Mouse (Mus musculus): ENCODE measurements at regions not wholly inside any gene's neighbourhood (a gene's known extent, or its start where the extent isn't known, plus 50 kb on each side); places are given as distances from the start of the nearest gene placed in this dataset.

DNA sequence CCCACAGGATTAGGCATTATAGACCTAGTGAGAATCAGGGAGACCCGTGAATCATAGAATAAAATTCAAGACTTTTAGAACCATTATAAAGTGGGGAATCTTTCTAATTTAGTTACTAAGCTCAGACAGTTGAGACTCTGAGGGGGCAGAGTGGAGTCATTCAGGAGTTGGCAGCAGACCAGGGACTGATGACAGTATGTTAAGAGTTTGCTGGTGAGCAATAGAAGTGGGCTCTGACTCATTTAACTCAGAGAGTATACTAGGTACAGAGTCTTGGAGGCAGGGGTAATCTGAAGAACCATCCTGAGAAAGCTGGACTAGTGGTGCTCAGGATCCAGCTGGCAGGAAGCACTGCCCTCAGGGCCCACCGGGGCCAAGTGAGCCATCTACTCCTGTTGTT lies 184.9 kb upstream of the Npy start:
- in situ Hi-C loops (cut with MboI, MseI) = no loop called here

DNA sequence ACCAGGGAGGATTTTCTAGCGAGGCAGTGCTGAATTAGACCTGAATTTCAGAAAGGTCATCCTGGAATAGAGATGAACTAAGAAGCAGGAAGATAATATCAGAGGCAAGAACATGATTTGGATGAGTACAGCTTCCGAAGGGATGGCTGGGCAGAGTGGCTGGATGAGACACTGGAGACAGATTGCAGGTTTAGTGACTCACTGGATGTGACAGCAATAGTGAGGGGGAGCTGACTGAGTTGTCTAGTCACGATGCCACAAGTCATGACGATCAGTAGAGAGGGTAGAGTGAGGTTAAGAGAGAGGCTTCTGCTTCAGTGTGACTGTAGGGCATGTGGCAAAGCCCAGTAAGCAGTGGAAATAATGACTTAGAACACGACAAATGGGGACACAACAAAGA lies 181.3 kb upstream of the Npy start:
- in situ Hi-C loops (cut with MboI, MseI) = no loop called here

GRCm38 (mm10) chr6:49654541-49655130 lies 167.9 kb upstream of the Npy start:
- in situ Hi-C loops (cut with MboI, MseI) = loop anchor here (25.0 kb wide), 1 partner anchor 367 kb away; no protein-coding TSS in a partner anchor

GRCm38 (mm10) chr6:49655241-49655640 lies 167.3 kb upstream of the Npy start:
- in situ Hi-C loops (cut with MboI, MseI) = loop anchor here (25.0 kb wide), 1 partner anchor 368 kb away; no protein-coding TSS in a partner anchor

- in situ Hi-C loops (cut with MboI, MseI) = loop anchor here (25.0 kb wide), 1 partner anchor 369 kb away; no protein-coding TSS in a partner anchor
Measured at GRCm38 (mm10) chr6:49656359-49657280, 165.9 kb upstream of the Npy start.

- in situ Hi-C loops (cut with MboI, MseI) = loop anchor here (25.0 kb wide), 1 partner anchor 371 kb away; no protein-coding TSS in a partner anchor
Measured at GRCm38 (mm10) chr6:49657988-49658387, 164.5 kb upstream of the Npy start.

GRCm38 (mm10) chr6:49670991-49671390 lies 151.5 kb upstream of the Npy start:
- in situ Hi-C loops (cut with MboI, MseI) = loop anchor here (25.0 kb wide), 1 partner anchor 384 kb away; no protein-coding TSS in a partner anchor

DNA sequence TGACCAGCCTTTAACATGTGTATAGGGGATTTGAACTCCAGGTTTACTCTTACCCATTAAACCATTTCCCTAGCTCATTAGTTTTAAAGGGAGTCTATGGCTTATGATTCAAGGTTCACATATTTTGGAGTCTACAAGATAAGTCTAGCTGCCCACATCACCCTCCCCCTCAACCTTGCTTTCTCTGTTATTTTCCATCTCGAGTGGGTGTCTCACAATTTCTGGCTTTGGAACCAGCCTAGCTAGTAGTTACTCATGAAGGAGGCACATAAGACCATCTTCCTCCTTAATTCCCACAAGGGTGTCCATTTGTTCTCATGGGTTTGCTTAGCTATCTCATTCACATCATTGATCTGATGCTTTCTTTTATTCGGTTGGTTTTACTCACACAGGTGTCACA lies 150.6 kb upstream of the Npy start:
- in situ Hi-C loops (cut with MboI, MseI) = loop anchor here (25.0 kb wide), 1 partner anchor 385 kb away; no protein-coding TSS in a partner anchor

GRCm38 (mm10) chr6:49686776-49687175 lies 135.7 kb upstream of the Npy start:
- in situ Hi-C loops (cut with MboI, MseI) = no loop called here

DNA sequence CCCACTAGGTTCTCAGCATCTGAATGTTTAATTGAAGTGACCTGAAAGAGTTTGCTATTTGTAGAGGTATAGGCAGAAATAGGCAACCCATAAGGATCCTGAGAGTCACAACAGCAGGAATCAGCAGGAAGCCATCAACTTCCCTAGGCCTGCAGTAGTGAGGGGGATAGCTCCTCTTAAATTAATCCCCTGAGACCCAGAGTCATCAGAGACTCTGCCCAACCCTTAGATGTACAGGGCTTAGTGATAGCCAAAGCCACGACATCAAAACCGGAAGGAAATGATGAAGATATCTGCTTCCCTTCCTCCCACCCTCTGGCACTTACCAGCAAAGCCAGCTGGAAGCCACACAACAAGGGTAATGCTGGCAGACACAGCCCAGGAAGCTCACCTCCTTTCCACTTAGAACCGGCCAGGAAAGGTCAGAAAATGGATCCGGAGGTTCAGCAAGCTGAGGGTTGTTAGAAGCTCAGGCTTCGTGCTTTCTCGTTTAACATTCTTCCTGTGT lies 130.4 kb upstream of the Npy start:
- in situ Hi-C loops (cut with MboI, MseI) = no loop called here

GRCm38 (mm10) chr6:49694851-49695250 lies 127.7 kb upstream of the Npy start:
- in situ Hi-C loops (cut with MboI, MseI) = no loop called here

DNA sequence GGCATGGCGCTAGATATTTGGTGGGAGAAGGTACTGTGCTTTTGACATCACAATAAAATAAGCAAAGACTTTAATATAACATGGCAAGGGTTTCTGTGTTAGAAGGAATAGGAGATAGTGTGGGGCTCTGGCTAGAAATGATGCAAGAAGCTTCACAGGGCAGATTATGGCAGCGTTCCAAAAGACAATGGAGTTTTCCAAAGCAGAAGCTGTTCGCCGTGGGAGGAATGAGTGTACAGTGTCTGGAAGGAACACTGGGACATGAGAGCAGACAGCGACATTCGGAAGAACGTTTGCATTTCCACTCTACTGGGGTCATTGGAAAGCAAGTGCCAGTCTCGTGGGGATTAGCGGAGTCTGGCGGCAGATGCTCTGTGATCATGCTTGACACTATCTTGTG lies 125.5 kb upstream of the Npy start:
- in situ Hi-C loops (cut with MboI, MseI) = no loop called here

- in situ Hi-C loops (cut with MboI, MseI) = no loop called here
Measured at GRCm38 (mm10) chr6:49701453-49701852, 121.1 kb upstream of the Npy start.

- in situ Hi-C loops (cut with MboI, MseI) = no loop called here
Measured at GRCm38 (mm10) chr6:49712980-49713379, 109.5 kb upstream of the Npy start.

GRCm38 (mm10) chr6:49716520-49716919 lies 106.0 kb upstream of the Npy start:
- in situ Hi-C loops (cut with MboI, MseI) = no loop called here

DNA sequence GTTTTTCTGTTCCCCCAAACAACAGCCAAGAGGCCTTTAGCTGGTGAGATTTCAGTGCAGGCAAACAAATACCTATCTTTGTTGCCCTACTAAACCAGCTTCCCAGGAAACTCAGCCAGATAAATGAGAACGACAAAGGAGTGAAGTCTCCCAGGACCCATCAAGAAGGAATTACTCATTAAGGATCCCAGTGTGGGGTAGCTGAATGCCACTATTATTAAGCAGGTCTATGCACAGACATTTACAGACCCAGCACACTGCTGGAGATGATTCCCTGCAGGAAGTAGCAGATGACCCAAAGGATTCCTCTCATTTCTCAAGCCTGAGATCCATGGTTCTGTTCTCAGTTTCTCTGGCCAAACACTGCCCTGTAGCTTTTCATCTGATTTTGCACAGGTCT lies 105.6 kb upstream of the Npy start:
- in situ Hi-C loops (cut with MboI, MseI) = no loop called here

GRCm38 (mm10) chr6:49733191-49733590 lies 89.3 kb upstream of the Npy start:
- in situ Hi-C loops (cut with MboI, MseI) = no loop called here

DNA sequence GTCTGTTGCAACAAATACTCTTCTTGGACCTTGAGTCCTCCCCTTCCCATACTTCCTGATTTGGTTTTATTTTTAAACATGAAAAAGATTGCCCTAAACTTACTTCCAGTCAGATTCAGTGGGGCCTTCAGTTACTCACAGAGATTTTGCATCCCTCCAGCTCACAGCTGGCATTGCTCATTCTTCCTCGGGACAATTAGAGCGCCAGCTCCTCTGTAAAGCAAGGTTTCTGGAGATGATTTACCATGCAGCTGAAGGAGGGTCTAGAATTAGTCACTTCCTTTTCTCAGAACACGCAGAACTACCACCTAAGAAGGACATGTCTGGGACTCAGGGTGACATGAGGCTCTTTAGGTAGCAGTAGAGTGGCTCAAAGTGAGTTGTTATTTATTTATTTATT lies 79.4 kb upstream of the Npy start:
- in situ Hi-C loops (cut with MboI, MseI) = no loop called here

DNA sequence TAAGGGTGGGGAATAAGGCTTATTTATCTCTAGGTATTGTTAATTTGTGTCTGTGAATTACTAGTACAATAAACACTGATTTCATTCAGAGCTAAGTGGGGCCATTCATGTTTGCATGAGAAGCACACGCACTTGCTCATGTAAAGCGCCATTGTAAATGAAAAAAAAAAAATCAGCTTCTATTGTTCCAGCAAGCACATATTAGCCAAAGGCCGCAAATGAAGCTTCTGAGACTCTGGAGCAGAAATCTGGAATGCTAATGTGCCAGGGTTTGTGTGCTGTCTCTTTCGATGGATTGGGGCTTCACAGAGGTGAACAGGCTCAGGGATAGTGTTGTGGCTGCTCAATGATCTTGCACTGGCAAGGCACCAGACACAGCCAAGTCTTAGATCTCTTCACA lies 77.2 kb upstream of the Npy start:
- in situ Hi-C loops (cut with MboI, MseI) = no loop called here

- in situ Hi-C loops (cut with MboI, MseI) = no loop called here
Measured at GRCm38 (mm10) chr6:49750544-49750943, 72.0 kb upstream of the Npy start.

DNA sequence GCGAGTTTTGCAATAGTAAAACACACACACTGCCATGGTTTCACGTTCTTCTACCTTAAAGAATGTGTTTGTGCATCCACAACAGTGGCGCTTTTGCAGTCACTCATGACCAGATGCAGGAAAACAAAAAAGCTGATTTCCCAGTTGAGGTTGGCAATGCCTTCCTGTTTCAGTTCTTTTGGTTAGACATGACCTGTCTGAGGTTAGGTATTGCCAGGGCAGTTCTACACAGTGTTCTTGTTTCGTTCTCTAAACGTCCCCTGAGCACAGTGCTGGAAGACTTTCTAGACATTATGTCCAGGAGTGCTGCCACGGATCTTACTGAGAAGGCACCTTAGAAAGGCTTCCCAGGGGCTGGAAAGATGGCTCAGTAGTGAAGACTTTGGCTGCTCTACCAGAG lies 62.9 kb upstream of the Npy start:
- in situ Hi-C loops (cut with MboI, MseI) = no loop called here

GRCm38 (mm10) chr6:49764746-49765145 lies 57.8 kb upstream of the Npy start:
- in situ Hi-C loops (cut with MboI, MseI) = no loop called here
